ENCODE assay signal across 8 mouse cellular contexts in genomic region chr3:137322304-137322703, GRCm38 (mm10). TPM values are rescaled to one million over a fixed set of nuclear protein-coding genes. Genes with fewer than 3 reads are reported as not detected.
DNase-seq lines count a peak whose midpoint lies in the region; ATAC-seq and TF ChIP-seq lines count a peak whose summit lies in the region.
"Had no signal": no experiment of that assay in that cellular context is flagged by ENCODE, and none has a peak within 500 bp of the region (broad histone marks: within the 10 kb centered on the region; RNA-seq: fewer than 3 reads in every experiment).

No protein-coding gene starts in this region.

- no peaks in the 10 kb centered on the region for H3K9me3 ChIP-seq in forebrain, postnatal 0 days (ENCODE audit: low read length)
- H3K9me3 ChIP-seq in hindbrain, postnatal 0 days (ENCODE audit: low read length) = no peaks in the 10 kb centered on the region
- no peaks in the 10 kb centered on the region for H3K9me3 ChIP-seq in neural tube, embryonic 13.5 days
- H3K9me3 ChIP-seq: liver, embryonic 13.5 days had no signal

- H3K4me3 ChIP-seq in layer of hippocampus, adult 2 months = 0 out of 2 replicates have a peak overlapping the region, but pooled peaks have one; percentile 4
- no peak overlapping the region for H3K4me3 ChIP-seq in forebrain, postnatal 0 days (ENCODE audit: low read depth, low read length)
- H3K4me3 ChIP-seq in hindbrain, postnatal 0 days (ENCODE audit: low read length) = no peak overlapping the region; the same call in 1 of the 2 replicates
- H3K4me3 ChIP-seq in neural tube, embryonic 13.5 days = no peak overlapping the region
- H3K4me3 ChIP-seq: liver, embryonic 13.5 days had no signal

- no peak for ATAC-seq in forebrain, postnatal 0 days
- ATAC-seq in hindbrain, postnatal 0 days = peak; percentile 88
- ATAC-seq in neural tube, embryonic 13.5 days (ENCODE audit: low read depth) = peak; percentile 86
- ATAC-seq in monocyte, adult 5-6 weeks (replicated peaks; ENCODE audit: insufficient number of reproducible peaks, low FRiP score, low TSS enrichment, poor library complexity, severe bottlenecking) = no peak

- peak overlapping the region; percentile 3; the same call in 1 of the 2 replicates for H3K4me2 ChIP-seq in forebrain, postnatal 0 days (ENCODE audit: low read depth)
- peak overlapping the region; percentile 16 for H3K4me2 ChIP-seq in hindbrain, postnatal 0 days (ENCODE audit: low read depth, low read length)
- peak overlapping the region; percentile 17 for H3K4me2 ChIP-seq in neural tube, embryonic 13.5 days
- H3K4me2 ChIP-seq: liver, embryonic 13.5 days had no signal

- no peaks in the 10 kb centered on the region for H3K4me1 ChIP-seq in forebrain, postnatal 0 days (ENCODE audit: insufficient read depth)
- H3K4me1 ChIP-seq in hindbrain, postnatal 0 days (ENCODE audit: insufficient read depth, low read length) = no peaks in the 10 kb centered on the region
- H3K4me1 ChIP-seq in neural tube, embryonic 13.5 days (replicated peaks) = peaks cover 10% of the 10 kb centered on the region
- H3K4me1 ChIP-seq: liver, embryonic 13.5 days had no signal

- H3K36me3 ChIP-seq in forebrain, postnatal 0 days (ENCODE audit: insufficient read depth) = no peaks in the 10 kb centered on the region
- H3K36me3 ChIP-seq in hindbrain, postnatal 0 days (ENCODE audit: insufficient read depth, low read length) = no peaks in the 10 kb centered on the region
- H3K36me3 ChIP-seq in neural tube, embryonic 13.5 days = no peaks in the 10 kb centered on the region
- H3K36me3 ChIP-seq: liver, embryonic 13.5 days had no signal

- H3K27me3 ChIP-seq in forebrain, postnatal 0 days (ENCODE audit: insufficient read depth, low read length) = no peaks in the 10 kb centered on the region
- H3K27me3 ChIP-seq in hindbrain, postnatal 0 days (ENCODE audit: insufficient read depth, low read length) = no peaks in the 10 kb centered on the region
- H3K27me3 ChIP-seq in neural tube, embryonic 13.5 days = no peaks in the 10 kb centered on the region
- H3K27me3 ChIP-seq: liver, embryonic 13.5 days had no signal

- WGBS in forebrain, postnatal 0 days = 54% methylated on average over 12 of the region's 12 CpGs
- WGBS in hindbrain, postnatal 0 days = 21% methylated on average over 12 of the region's 12 CpGs
- 35% methylated on average over 12 of the region's 12 CpGs for WGBS in neural tube, embryonic 13.5 days

- DNase-seq in layer of hippocampus, adult 2 months (ENCODE audit: low spot score in 2 of 2) = no peak
- no peak for DNase-seq in layer of hippocampus, adult 8-10 months (ENCODE audit: low spot score in 2 of 2)
- DNase-seq in forebrain, postnatal 0 days = peak; percentile 10
- peak; percentile 77 for DNase-seq in hindbrain, postnatal 0 days (ENCODE audit: low spot score)
- DNase-seq in thymus, postnatal 14 days = no peak
- DNase-seq: liver, embryonic 13.5 days had no signal

- no peak for TF ChIP-seq CTCF in layer of hippocampus, adult 2 months (conservative IDR thresholded peaks at IDR 0.05)
- no peak for TF ChIP-seq CTCF in forebrain, postnatal 0 days (IDR thresholded peaks at IDR 0.05; ENCODE audit: low read depth)
- TF ChIP-seq CTCF in hindbrain, postnatal 0 days (IDR thresholded peaks at IDR 0.05; ENCODE audit: low read depth) = no peak

- H3K27ac ChIP-seq in layer of hippocampus, adult 2 months = peak overlapping the region; percentile 32; the same call in 1 of the 2 replicates
- H3K27ac ChIP-seq in forebrain, postnatal 0 days (ENCODE audit: low read depth, low read length) = no peak overlapping the region
- no peak overlapping the region for H3K27ac ChIP-seq in hindbrain, postnatal 0 days
- peak overlapping the region; percentile 6; the same call in 1 of the 2 replicates for H3K27ac ChIP-seq in neural tube, embryonic 13.5 days (replicated peaks)
- H3K27ac ChIP-seq: liver, embryonic 13.5 days had no signal

- no peak overlapping the region for H3K9ac ChIP-seq in forebrain, postnatal 0 days
- no peak overlapping the region for H3K9ac ChIP-seq in hindbrain, postnatal 0 days (replicated peaks; ENCODE audit: low read length)
- 0 out of 2 replicates have a peak overlapping the region, but pooled peaks have one; percentile 31 for H3K9ac ChIP-seq in neural tube, embryonic 13.5 days
- H3K9ac ChIP-seq: liver, embryonic 13.5 days had no signal

RNA-seq across cellular contexts. Expression of gene Emcn, which starts 18.6 kb away (rescaled TPM):
- 1 to 10 TPM; 5.9 to 6.1 TPM for total RNA-seq in layer of hippocampus, adult 2 months (2021)
- total RNA-seq in layer of hippocampus, adult 8-10 months (2022) = 1 to 10 TPM; 5.2 to 8.6 (median 7.3) TPM
- total RNA-seq in forebrain, postnatal 0 days (2014; rRNA removed) = 6.2 and 9.4 TPM in 2 replicates
- polyA plus RNA-seq in forebrain, postnatal 0 days (2015; fragmentation: Nextera tagmentation; extraction: Ambion mirVana) = 7.2 and 9.1 TPM in 2 replicates
- total RNA-seq in hindbrain, postnatal 0 days (2014; rRNA removed) = 3.5 and 7.1 TPM in 2 replicates
- 8.7 and 9.5 TPM in 2 replicates for polyA plus RNA-seq in hindbrain, postnatal 0 days (2015; fragmentation: Nextera tagmentation; extraction: Ambion mirVana)
- polyA plus RNA-seq in neural tube, embryonic 13.5 days (2015; fragmentation: Nextera tagmentation; extraction: Ambion mirVana) = 19.9 and 20.5 TPM in 2 replicates
- total RNA-seq in monocyte, adult 5-6 weeks (2017) = not detected in 3 replicates

Comparison
In these comparisons a context has a peak if more than half of its experiments do, and no peak if none do; other contexts are left out.
1. DNase-seq: peak in forebrain, postnatal 0 days (single experiment) and hindbrain, postnatal 0 days (single experiment); none in layer of hippocampus, adult 2 months (0 of 2), layer of hippocampus, adult 8-10 months (0 of 2) and thymus, postnatal 14 days (single experiment).
2. H3K27ac ChIP-seq: peak in layer of hippocampus, adult 2 months (single experiment) and neural tube, embryonic 13.5 days (single experiment); none in forebrain, postnatal 0 days (single experiment) and hindbrain, postnatal 0 days (single experiment).
3. ATAC-seq: peak in hindbrain, postnatal 0 days (single experiment) and neural tube, embryonic 13.5 days (single experiment); none in forebrain, postnatal 0 days (single experiment) and monocyte, adult 5-6 weeks (single experiment).
4. Peak in every context shown above with its lines, with median percentiles within 50 percentile points of each other: H3K4me2 ChIP-seq.